Comparison of ENCODE assay signal across 15 mouse cellular contexts in genomic region chr13:20491666-20492065, GRCm38 (mm10).
"Had no signal": no experiment of that assay in that cellular context is flagged by ENCODE, and none has a peak within 500 bp of the region (broad histone marks: within the 10 kb centered on the region; RNA-seq: fewer than 3 reads in every experiment).

No protein-coding gene starts in this region.

- H3K4me2 ChIP-seq: kidney, embryonic 15.5 days; liver, embryonic 13.5 days had no signal

- H3K36me3 ChIP-seq: kidney, embryonic 15.5 days; liver, embryonic 13.5 days; midbrain, embryonic 10.5 days had no signal

- H3K9ac ChIP-seq: kidney, embryonic 15.5 days; liver, embryonic 13.5 days had no signal

- H3K27me3 ChIP-seq: kidney, embryonic 15.5 days; liver, embryonic 13.5 days; megakaryocyte, embryonic 14.5 days had no signal

- H3K9me3 ChIP-seq: kidney, embryonic 15.5 days; liver, embryonic 13.5 days; megakaryocyte, embryonic 14.5 days; midbrain, embryonic 10.5 days had no signal

- H3K4me3 ChIP-seq: kidney, embryonic 15.5 days; left cerebral cortex, adult 2 months; liver, embryonic 13.5 days; megakaryocyte, embryonic 14.5 days; midbrain, embryonic 10.5 days had no signal

- H3K4me1 ChIP-seq: kidney, embryonic 15.5 days; liver, embryonic 13.5 days; megakaryocyte, embryonic 14.5 days; midbrain, embryonic 10.5 days had no signal

- H3K27ac ChIP-seq: kidney, embryonic 15.5 days; liver, embryonic 13.5 days; midbrain, embryonic 10.5 days had no signal

- DNase-seq: kidney, adult 11 months; kidney, adult 8-10 months; kidney, postnatal 10 days; kidney, postnatal 36 days; layer of hippocampus, postnatal 36 days; liver, embryonic 13.5 days; lung, adult 2 months; midbrain, embryonic 14.5 days; thymus, adult 2 months; thymus, postnatal 14 days; thymus, postnatal 4 days had no signal
